Mouse (Mus musculus): ENCODE measurements at regions not wholly inside any gene's neighbourhood (a gene's known extent, or its start where the extent isn't known, plus 50 kb on each side); places are given as distances from the start of the nearest gene placed in this dataset.

- no peak for DNase-seq (ENCODE audit: low spot score)
Observed at GRCm38 (mm10) chr1:88575917-88576669, 66.2 kb upstream of the Glrp1 start.

GRCm38 (mm10) chr1:88575291-88575690, 65.4 kb upstream of the Glrp1 start:
- no peak for DNase-seq (ENCODE audit: low spot score)

GRCm38 (mm10) chr1:88572161-88572560, 62.3 kb upstream of the Glrp1 start:
- no peak for DNase-seq (ENCODE audit: low spot score)

GRCm38 (mm10) chr1:88568447-88569053, 58.7 kb upstream of the Glrp1 start:
- peak; percentile 17 for DNase-seq (ENCODE audit: low spot score)

- no peak for DNase-seq (ENCODE audit: low spot score)
Observed at GRCm38 (mm10) chr1:88567198-88567597, 57.3 kb upstream of the Glrp1 start.

- no peak for DNase-seq (ENCODE audit: low spot score)
Observed at GRCm38 (mm10) chr1:88566426-88566825, 56.6 kb upstream of the Glrp1 start.

- no peak for DNase-seq (ENCODE audit: low spot score)
Observed at GRCm38 (mm10) chr1:88564825-88565224, 55.0 kb upstream of the Glrp1 start.

GRCm38 (mm10) chr1:88562361-88562760, 52.5 kb upstream of the Glrp1 start:
- peak; percentile 84 for DNase-seq (ENCODE audit: low spot score)

GRCm38 (mm10) chr1:88560771-88561170, 50.9 kb upstream of the Glrp1 start:
- no peak for DNase-seq (ENCODE audit: low spot score)
